10 mouse cellular contexts compared by ENCODE assay signal in the genomic region with DNA sequence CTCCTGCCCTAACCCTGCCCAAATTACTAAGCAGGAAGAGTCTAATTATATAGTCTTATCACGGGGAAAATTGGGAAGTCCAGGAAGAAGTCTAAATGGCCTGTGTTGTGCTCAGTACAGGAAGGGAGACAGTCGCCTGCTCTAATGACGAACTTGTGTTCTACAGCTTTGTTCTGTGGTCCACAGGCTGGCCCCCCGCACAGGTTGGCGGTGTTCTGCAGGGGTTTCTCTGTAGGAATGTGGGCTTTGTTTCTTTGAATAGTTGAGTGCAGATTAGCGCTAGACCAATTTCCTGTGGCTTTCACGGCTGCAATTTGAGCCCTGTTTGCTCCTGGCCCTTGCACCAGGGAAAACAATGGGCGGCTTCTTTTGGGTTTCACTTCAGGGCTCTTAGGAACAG. TPM values are rescaled to one million over a fixed set of nuclear protein-coding genes. Genes with fewer than 3 reads are reported as not detected.
DNase-seq lines count a peak whose midpoint lies in the region; ATAC-seq and TF ChIP-seq lines count a peak whose summit lies in the region.
"Had no signal": no experiment of that assay in that cellular context is flagged by ENCODE, and none has a peak within 500 bp of the region (broad histone marks: within the 10 kb centered on the region; RNA-seq: fewer than 3 reads in every experiment).

No protein-coding gene starts in this region.

- H3K9me3 ChIP-seq in CH12.LX (replicated peaks; ENCODE audit: low read length), result no peaks in the 10 kb centered on the region
- H3K9me3 ChIP-seq in forebrain, postnatal 0 days (ENCODE audit: low read length), result no peaks in the 10 kb centered on the region
- no peaks in the 10 kb centered on the region for H3K9me3 ChIP-seq in limb, embryonic 13.5 days

- ATAC-seq in forebrain, postnatal 0 days, result peak; percentile 36
- ATAC-seq in limb, embryonic 13.5 days (ENCODE audit: low FRiP score, low read depth), result no peak
- no peak for ATAC-seq in monocyte, adult 5-6 weeks (replicated peaks; ENCODE audit: insufficient number of reproducible peaks, low FRiP score, low TSS enrichment, poor library complexity, severe bottlenecking)

- TF ChIP-seq EP300 in CH12.LX (IDR thresholded peaks at IDR 0.05; ENCODE audit: low read length), result no peak

- H3K79me2 ChIP-seq in CH12.LX (replicated peaks; ENCODE audit: control insufficient read depth, extremely low read depth, insufficient read depth, poor library complexity, severe bottlenecking), result no peaks in the 10 kb centered on the region

- no peak for TF ChIP-seq POLR2A in CH12.LX (IDR thresholded peaks at IDR 0.05; ENCODE audit: low read depth, low read length)

- no peak for TF ChIP-seq RAD21 in CH12.LX (IDR thresholded peaks at IDR 0.05; ENCODE audit: low read depth, low read length)

- dilution Hi-C loops in CH12.LX (cut with MboI; ENCODE audit: extremely low pct_ligation_motif_present, extremely low pct_unique_long_range_greater_than_20kb, low sequenced_read_pairs), result no loop called here

- H3K4me2 ChIP-seq in CH12.LX (ENCODE audit: insufficient read depth, low read depth, poor library complexity, severe bottlenecking), result peak overlapping the region; percentile 11
- H3K4me2 ChIP-seq in forebrain, postnatal 0 days (ENCODE audit: low read depth), result peak overlapping the region; percentile 25; the same call in 1 of the 2 replicates
- peak overlapping the region; percentile 52 for H3K4me2 ChIP-seq in limb, embryonic 13.5 days (replicated peaks)

- intact Hi-C loops in left cerebral cortex, postnatal 36 days (cut with DNase I), result no loop called here

- no peaks in the 10 kb centered on the region for H3K27me3 ChIP-seq in CH12.LX (replicated peaks)
- 0 out of 2 replicates have a peak, but pooled peaks cover 3% of the 10 kb centered on the region for H3K27me3 ChIP-seq in forebrain, postnatal 0 days (ENCODE audit: insufficient read depth, low read length)
- peaks cover 3% of the 10 kb centered on the region; the same call in 1 of the 2 replicates for H3K27me3 ChIP-seq in limb, embryonic 13.5 days

- no peak overlapping the region for H3K9ac ChIP-seq in CH12.LX (ENCODE audit: insufficient read depth, low read depth)
- H3K9ac ChIP-seq in forebrain, postnatal 0 days, result no peak overlapping the region
- no peak overlapping the region for H3K9ac ChIP-seq in limb, embryonic 13.5 days

- peaks cover 8 to 28% of the 10 kb centered on the region in 2 experiments for H3K4me1 ChIP-seq in CH12.LX (ENCODE audit: control insufficient read depth in 1 of 2, insufficient read depth in 2 of 2)
- no peaks in the 10 kb centered on the region; the same call in 1 of the 2 replicates for H3K4me1 ChIP-seq in forebrain, postnatal 0 days (ENCODE audit: insufficient read depth)
- peaks cover 34% of the 10 kb centered on the region for H3K4me1 ChIP-seq in limb, embryonic 13.5 days

- H3K27ac ChIP-seq in CH12.LX (ENCODE audit: insufficient read depth, low read depth), result no peak overlapping the region
- no peak overlapping the region for H3K27ac ChIP-seq in forebrain, postnatal 0 days (ENCODE audit: low read depth, low read length)
- no peak overlapping the region for H3K27ac ChIP-seq in limb, embryonic 13.5 days

- in situ Hi-C loops in CH12.LX (cut with MboI; ENCODE audit: low pct_ligation_motif_present, low pct_unique_long_range_greater_than_20kb, low sequenced_read_pairs), result no loop called here

- DNase-seq in CH12.LX (ENCODE audit: extremely low read depth) (no peak), ES-CJ7 (ENCODE audit: low read depth, low spot score) (peak; percentile 61)
- DNase-seq in forebrain, postnatal 0 days, result peak; percentile 18
- DNase-seq in frontal cortex, postnatal 36 days (ENCODE audit: low spot score in 2 of 2), result no peak
- DNase-seq in left cerebral cortex, postnatal 36 days (ENCODE audit: low spot score in 2 of 2), result no peak
- DNase-seq in urinary bladder, postnatal 25 days (ENCODE audit: low spot score), result no peak
- DNase-seq: adrenal gland, postnatal 10 days; gastrocnemius, postnatal 14 days had no signal

- WGBS in forebrain, postnatal 0 days, result 4% methylated on average over 8 of the region's 8 CpGs
- WGBS in limb, embryonic 13.5 days, result 1% methylated on average over 8 of the region's 8 CpGs

- no peak for TF ChIP-seq CTCF in CH12.LX (conservative IDR thresholded peaks at IDR 0.05 in 1 of 2, IDR thresholded peaks at IDR 0.05 in 1 of 2; ENCODE audit: low read depth in 2 of 2, low read length in 2 of 2)
- TF ChIP-seq CTCF in forebrain, postnatal 0 days (IDR thresholded peaks at IDR 0.05; ENCODE audit: low read depth), result no peak

- no peak overlapping the region for H3K4me3 ChIP-seq in CH12.LX (replicated peaks in 1 of 3; ENCODE audit: low read depth in 2 of 3, low read length in 2 of 3, poor library complexity in 1 of 3)
- H3K4me3 ChIP-seq in forebrain, postnatal 0 days (ENCODE audit: low read depth, low read length), result no peak overlapping the region
- H3K4me3 ChIP-seq in limb, embryonic 13.5 days, result no peak overlapping the region

- H3K36me3 ChIP-seq in CH12.LX (replicated peaks in 1 of 2; ENCODE audit: control insufficient read depth in 1 of 2, insufficient read depth in 1 of 2, low read length in 1 of 2), result no peaks in the 10 kb centered on the region
- no peaks in the 10 kb centered on the region for H3K36me3 ChIP-seq in forebrain, postnatal 0 days (ENCODE audit: insufficient read depth)
- H3K36me3 ChIP-seq in limb, embryonic 13.5 days, result no peaks in the 10 kb centered on the region

TF ChIP-seq in CH12.LX, 34 proteins besides CTCF, POLR2A, EP300 and RAD21:
- TF ChIP-seq MAX (IDR thresholded peaks at IDR 0.05; ENCODE audit: low read length) (no peak), ZMIZ1 (IDR thresholded peaks at IDR 0.05; ENCODE audit: low read depth, low read length) (no peak), SIN3A (IDR thresholded peaks at IDR 0.05; ENCODE audit: low read length) (no peak), ZNF384 (IDR thresholded peaks at IDR 0.05; ENCODE audit: low read depth, low read length) (no peak), MYC (IDR thresholded peaks at IDR 0.05; ENCODE audit: low read depth, low read length) (no peak), MAFK (IDR thresholded peaks at IDR 0.05; ENCODE audit: insufficient replicate concordance, low read length) (no peak), ELF1 (IDR thresholded peaks at IDR 0.05; ENCODE audit: low read depth, low read length) (no peak), RCOR1 (conservative IDR thresholded peaks at IDR 0.05; ENCODE audit: low read depth, low read length) (no peak), POLR2AphosphoS2 (IDR thresholded peaks at IDR 0.05; ENCODE audit: low read depth, low read length) (no peak), HCFC1 (IDR thresholded peaks at IDR 0.05; ENCODE audit: low read depth, low read length) (no peak)

RNA-seq across cellular contexts. Expression of a gene that starts 17.3 kb away (rescaled TPM):
- total RNA-seq in CH12.LX (2012; rRNA removed) (not detected in 2 replicates), CH12.LX (2014; rRNA removed) (not detected in 2 replicates)
- polyA plus RNA-seq in CH12.LX (2012; ENCODE audit: insufficient read length, low read depth), result not detected in 2 replicates
- 21.8 and 26.4 TPM in 2 replicates for total RNA-seq in forebrain, postnatal 0 days (2014; rRNA removed)
- 7.2 and 7.8 TPM in 2 replicates for polyA plus RNA-seq in forebrain, postnatal 0 days (2015; fragmentation: Nextera tagmentation; extraction: Ambion mirVana)
- 14.8 and 17.4 TPM in 2 replicates for polyA plus RNA-seq in limb, embryonic 13.5 days (2015; fragmentation: Nextera tagmentation; extraction: Ambion mirVana)
- total RNA-seq in monocyte, adult 5-6 weeks (2017), result 0.48 to 0.96 TPM in 2 of 3 replicates, not detected in the other
- 1 to 10 TPM; 9.5 to 9.6 TPM for total RNA-seq in left cerebral cortex, postnatal 36 days (2021)

Comparison
In these comparisons a context has a peak if more than half of its experiments do, and no peak if none do; other contexts are left out.
1. DNase-seq: peak in ES-CJ7 (single experiment) and forebrain, postnatal 0 days (single experiment); none in CH12.LX (single experiment), frontal cortex, postnatal 36 days (0 of 2), left cerebral cortex, postnatal 36 days (0 of 2) and urinary bladder, postnatal 25 days (single experiment).
2. Peak in every context shown above with its lines, with median percentiles within 50 percentile points of each other: H3K4me2 ChIP-seq.